Mouse (Mus musculus) forebrain, embryonic 12.5 days (tissue): ENCODE data around the gene Mogs. TPM values are rescaled to one million over a fixed set of nuclear protein-coding genes. Genes with fewer than 3 reads are reported as not detected.

Experiments
- ATAC-seq: fragments of 200-750 bp; cut with Nextera tagmentation; 2 replicates; pipeline ENCODE4 v1.8.0; 2017; ENCODE audit warnings: moderate TSS enrichment; ENCODE audit not compliant: low FRiP score
- H3K27ac ChIP-seq: fragments of 300-500 bp; sonication (generic); 2 replicates; pipeline ENCODE4 v1.5.1; 2016; ENCODE audit warnings: mild to moderate bottlenecking
- H3K27me3 ChIP-seq: fragments of 300-500 bp; sonication (generic); 2 replicates; pipeline ENCODE4 v1.6.1; 2016; ENCODE audit warnings: mild to moderate bottlenecking
- H3K36me3 ChIP-seq: fragments of 300-500 bp; sonication (generic); replicated peaks from 2 replicates; pipeline ENCODE4 v1.6.1; 2016; ENCODE audit warnings: mild to moderate bottlenecking
- H3K4me1 ChIP-seq: fragments of 300-500 bp; sonication (generic); 2 replicates; pipeline ENCODE4 v1.6.1; 2016
- H3K4me2 ChIP-seq: fragments of 300-500 bp; sonication (generic); 2 replicates; pipeline ENCODE4 v1.6.1; 2016; ENCODE audit warnings: mild to moderate bottlenecking, moderate library complexity
- H3K4me3 ChIP-seq: fragments of 300-500 bp; sonication (generic); replicated peaks from 2 replicates; pipeline ENCODE4 v1.5.1; 2016; ENCODE audit warnings: mild to moderate bottlenecking
- H3K9ac ChIP-seq: fragments of 300-500 bp; sonication (generic); 2 replicates; pipeline ENCODE4 v1.6.1; 2016; ENCODE audit warnings: mild to moderate bottlenecking
- H3K9me3 ChIP-seq: fragments of 300-500 bp; sonication (generic); 2 replicates; pipeline ENCODE4 v1.6.1; 2016
- WGBS: fragments of 180-500 bp; shearing (Covaris S2); methylation state at CpG from one replicate; pipeline ENCODE4 v1.1.7; 2016; 5-methylcytosine and 5-hydroxymethylcytosine counted together
- polyA plus RNA-seq: library from polyadenylated mRNA; unstranded; fragments of >200 nt; fragmentation: Nextera tagmentation; extraction: Ambion mirVana; gene quantifications from 2 replicates; pipeline ENCODE4 v1.2.1, GENCODE M21; 2016

The Mogs gene
- polyA plus RNA-seq, 1 experiment from 2014 or later: 38.6 TPM

GRCm38 (mm10) chr6:83132176-83132919 lies 17.1 kb downstream of the Mogs start:
- WGBS: 84% methylated on average over 9 of the region's 9 CpGs

GRCm38 (mm10) chr6:83134226-83134625 lies 18.9 kb downstream of the Mogs start:
- ATAC-seq: no peak
- Histone ChIP-seq H3K36me3 (no peaks in the 10 kb centered on the region), H3K4me3 (no peak overlapping the region), H3K27ac (no peak overlapping the region), H3K27me3 (peaks cover 26% of the 10 kb centered on the region), H3K4me2 (no peak overlapping the region), H3K9ac (no peak overlapping the region), H3K9me3 (no peaks in the 10 kb centered on the region), H3K4me1 (peaks cover 38% of the 10 kb centered on the region)
- 80% methylated on average over 3 of the region's 3 CpGs for WGBS

More at GRCm38 (mm10) chr6:83132176-83132919, 17.1 kb downstream of the Mogs start:
- ATAC-seq: no peak
- Histone ChIP-seq H3K36me3 (no peaks in the 10 kb centered on the region), H3K27me3 (peaks cover 26% of the 10 kb centered on the region), H3K9ac (no peak overlapping the region), H3K4me3 (no peak overlapping the region), H3K4me2 (no peak overlapping the region), H3K9me3 (no peaks in the 10 kb centered on the region), H3K4me1 (peaks cover 19% of the 10 kb centered on the region), H3K27ac (no peak overlapping the region)

GRCm38 (mm10) chr6:83134951-83135513 lies 19.7 kb downstream of the Mogs start, which contains the start of gene Rtkn:
Gene Rtkn (plus strand): TSS chr6:83135463.
- H3K4me1 ChIP-seq: peaks cover 41% of the 10 kb centered on the region
- H3K4me3 ChIP-seq: peak within 1 kb of the TSS; percentile 45
- WGBS: 57% methylated on average over 7 of the region's 7 CpGs
- no peaks in the 10 kb centered on the region for H3K36me3 ChIP-seq
- no peak for ATAC-seq
- H3K9me3 ChIP-seq: no peaks in the 10 kb centered on the region
- no peak within 1 kb of the TSS for H3K27ac ChIP-seq
- peaks cover 26% of the 10 kb centered on the region for H3K27me3 ChIP-seq
- H3K9ac ChIP-seq: peak within 1 kb of the TSS; percentile 78
- peak within 1 kb of the TSS; percentile 70 for H3K4me2 ChIP-seq

DNA sequence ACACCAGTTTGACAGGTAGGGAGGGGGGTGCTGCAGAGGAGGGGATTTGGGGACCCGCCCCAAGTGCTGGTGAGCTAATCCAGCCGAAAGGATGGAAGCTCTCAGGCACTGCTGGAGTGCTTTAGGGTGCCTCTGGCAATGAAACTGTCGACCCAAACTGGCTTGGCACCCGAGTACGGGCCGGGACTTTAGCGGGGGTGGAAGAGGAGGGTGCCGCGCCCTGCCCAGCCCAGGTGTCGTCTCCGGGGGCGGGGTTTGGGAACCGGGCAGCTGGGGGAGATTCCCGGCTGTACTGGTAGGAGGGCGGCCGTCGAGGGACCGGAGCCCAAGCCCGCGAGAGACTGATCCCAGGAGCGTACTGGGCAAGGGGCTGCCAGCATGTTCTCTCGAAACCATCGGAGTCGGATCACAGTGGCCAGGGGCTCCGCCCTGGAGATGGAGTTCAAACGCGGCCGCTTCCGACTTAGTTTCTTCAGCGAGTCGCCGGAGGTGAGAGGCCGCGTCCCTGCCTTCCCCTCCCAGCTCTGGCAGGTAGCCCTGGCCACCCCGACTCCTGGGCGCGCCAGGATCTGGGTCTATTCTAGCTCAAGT lies 20.4 kb downstream of the Mogs start:
- peaks cover 26% of the 10 kb centered on the region for H3K27me3 ChIP-seq
- H3K9me3 ChIP-seq: no peaks in the 10 kb centered on the region
- H3K36me3 ChIP-seq: no peaks in the 10 kb centered on the region
- 5% methylated on average over 37 of the region's 37 CpGs for WGBS
- peak overlapping the region; percentile 70 for H3K4me2 ChIP-seq
- peak overlapping the region; percentile 45 for H3K4me3 ChIP-seq
- peaks cover 43% of the 10 kb centered on the region for H3K4me1 ChIP-seq
- no peak for ATAC-seq
- no peak overlapping the region for H3K27ac ChIP-seq
- H3K9ac ChIP-seq: peak overlapping the region; percentile 78

DNA sequence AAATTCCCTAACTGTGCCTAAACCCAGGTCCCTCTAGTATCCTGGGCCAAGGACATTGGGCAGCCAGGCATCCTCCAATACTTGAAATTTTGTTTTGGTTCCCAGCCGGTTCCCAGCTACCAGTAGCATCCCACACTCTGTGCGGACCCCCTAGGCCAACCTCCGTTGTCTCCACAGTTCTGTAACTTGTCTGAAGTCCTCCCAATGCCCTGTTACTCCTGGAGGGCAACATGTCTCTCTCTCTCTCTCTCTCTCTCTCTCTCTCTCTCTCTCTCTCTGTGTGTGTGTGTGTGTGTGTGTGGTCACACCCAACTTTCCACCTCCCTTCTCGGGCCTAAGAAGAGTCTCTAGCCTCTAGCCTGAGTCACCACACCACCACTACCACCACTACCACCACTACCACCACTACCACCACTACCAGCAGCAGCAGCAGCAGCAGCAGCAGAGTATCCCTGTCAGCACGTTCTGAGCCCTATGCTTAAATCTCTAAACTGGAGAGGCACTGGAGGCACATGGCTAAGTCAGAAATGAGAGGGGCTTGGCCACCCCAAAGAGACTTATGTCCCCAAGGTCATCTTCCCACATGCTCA lies 21.1 kb downstream of the Mogs start:
- peak overlapping the region; percentile 78 for H3K9ac ChIP-seq
- H3K27me3 ChIP-seq: peaks cover 33% of the 10 kb centered on the region
- H3K4me3 ChIP-seq: peak overlapping the region; percentile 45
- peaks cover 43% of the 10 kb centered on the region for H3K4me1 ChIP-seq
- peak overlapping the region; percentile 70 for H3K4me2 ChIP-seq
- H3K36me3 ChIP-seq: no peaks in the 10 kb centered on the region
- 7% methylated on average over 5 of the region's 5 CpGs for WGBS
- H3K9me3 ChIP-seq: no peaks in the 10 kb centered on the region
- peak; percentile 7; the same call in 1 of the 2 replicates for ATAC-seq
- H3K27ac ChIP-seq: peak overlapping the region; percentile 93

- no peaks in the 10 kb centered on the region for H3K36me3 ChIP-seq
- H3K4me1 ChIP-seq: peaks cover 48% of the 10 kb centered on the region
- WGBS: under 1% methylated on average over 23 of the region's 26 CpGs
- peak; percentile 71 for ATAC-seq
- peak overlapping the region; percentile 78 for H3K9ac ChIP-seq
- peak overlapping the region; percentile 93 for H3K27ac ChIP-seq
- H3K4me2 ChIP-seq: peak overlapping the region; percentile 70
- peaks cover 40% of the 10 kb centered on the region for H3K27me3 ChIP-seq
- no peaks in the 10 kb centered on the region for H3K9me3 ChIP-seq
- peak overlapping the region; percentile 45 for H3K4me3 ChIP-seq
These were observed 21.7 kb downstream of the Mogs start for GRCm38 (mm10) chr6:83136881-83137575.

DNA sequence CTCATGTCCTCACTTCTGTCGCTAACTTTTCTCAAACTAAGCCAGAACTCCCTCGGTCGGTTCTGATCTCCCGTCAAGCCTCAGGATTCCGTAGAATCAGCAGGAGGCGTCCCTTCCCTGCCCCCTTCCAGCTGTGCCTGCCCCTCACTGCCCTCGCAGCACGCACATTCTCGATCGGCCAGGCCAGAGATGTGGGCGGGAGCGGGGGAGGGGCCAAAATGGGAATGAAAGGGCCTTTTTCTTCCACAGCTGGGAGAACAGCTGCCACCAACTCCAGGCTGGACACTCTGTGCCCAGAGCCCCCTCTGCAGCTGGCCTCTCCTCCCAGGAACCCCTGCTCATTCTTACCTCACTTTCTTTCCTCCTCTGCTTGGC lies 22.3 kb downstream of the Mogs start:
- Histone ChIP-seq H3K9me3 (no peaks in the 10 kb centered on the region), H3K9ac (peak overlapping the region; percentile 78), H3K27ac (peak overlapping the region; percentile 93), H3K4me3 (peak overlapping the region; percentile 45), H3K4me2 (peak overlapping the region; percentile 70), H3K36me3 (no peaks in the 10 kb centered on the region), H3K4me1 (peaks cover 53% of the 10 kb centered on the region), H3K27me3 (peaks cover 45% of the 10 kb centered on the region)
- ATAC-seq: peak; percentile 63
- WGBS: 1% methylated on average over 12 of the region's 12 CpGs

- H3K4me3 ChIP-seq: peak overlapping the region; percentile 45
- peaks cover 46% of the 10 kb centered on the region for H3K27me3 ChIP-seq
- no peaks in the 10 kb centered on the region for H3K9me3 ChIP-seq
- H3K4me1 ChIP-seq: peaks cover 55% of the 10 kb centered on the region
- H3K4me2 ChIP-seq: peak overlapping the region; percentile 70
- peak overlapping the region; percentile 78 for H3K9ac ChIP-seq
- 0% methylated on average over 11 of the region's 11 CpGs for WGBS
- H3K27ac ChIP-seq: peak overlapping the region; percentile 93
- no peaks in the 10 kb centered on the region for H3K36me3 ChIP-seq
- peak; percentile 56 for ATAC-seq
These were observed 22.8 kb downstream of the Mogs start for GRCm38 (mm10) chr6:83138056-83138455.

DNA sequence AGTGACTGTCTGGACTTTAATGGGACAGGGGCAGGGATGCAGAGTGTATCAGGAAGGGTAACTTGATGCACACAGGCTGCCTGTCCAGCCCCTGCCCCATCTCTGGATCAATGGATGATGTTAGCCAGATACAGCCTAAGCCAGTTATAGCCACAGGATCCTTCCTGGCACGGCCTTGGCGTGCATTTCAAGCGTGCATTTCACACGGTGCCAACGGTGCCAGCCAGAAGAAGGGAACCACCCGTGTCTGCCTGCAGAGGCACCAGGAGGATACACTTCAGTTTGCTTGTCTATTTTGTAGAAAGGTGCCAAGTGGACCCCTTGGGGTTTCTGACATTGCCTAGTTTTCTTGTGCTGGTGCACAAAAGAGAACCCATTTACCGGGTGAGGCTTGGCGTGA lies 24.7 kb downstream of the Mogs start:
- Histone ChIP-seq H3K27me3 (peaks cover 39% of the 10 kb centered on the region), H3K9me3 (no peaks in the 10 kb centered on the region), H3K4me1 (peaks cover 55% of the 10 kb centered on the region), H3K4me2 (no peak overlapping the region), H3K27ac (no peak overlapping the region), H3K4me3 (no peak overlapping the region), H3K9ac (no peak overlapping the region), H3K36me3 (no peaks in the 10 kb centered on the region)
- ATAC-seq: no peak
- 95% methylated on average over 8 of the region's 8 CpGs for WGBS

DNA sequence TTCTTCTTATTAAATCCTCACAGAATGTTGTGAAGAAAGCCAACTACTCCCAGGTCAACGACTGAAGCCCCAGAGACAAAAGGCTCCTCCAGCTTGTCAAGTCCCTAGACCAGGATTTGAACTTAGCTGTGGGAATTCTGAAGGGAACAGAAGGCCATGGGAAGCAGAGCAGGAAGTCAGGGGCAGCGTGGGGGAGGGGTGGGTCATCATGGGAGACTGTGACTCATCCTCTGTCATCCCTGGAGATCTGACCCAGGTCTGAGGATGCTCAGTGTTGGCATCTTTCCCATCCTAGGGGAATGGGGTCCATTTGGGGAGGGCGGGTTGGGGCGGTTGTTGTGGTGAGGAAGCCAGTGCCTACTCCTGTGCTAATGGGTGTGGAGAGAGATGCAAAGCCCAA lies 26.3 kb downstream of the Mogs start:
- H3K9me3 ChIP-seq: no peaks in the 10 kb centered on the region
- no peaks in the 10 kb centered on the region for H3K36me3 ChIP-seq
- WGBS: 46% methylated on average over 4 of the region's 4 CpGs
- H3K4me1 ChIP-seq: peaks cover 43% of the 10 kb centered on the region
- no peak overlapping the region for H3K27ac ChIP-seq
- peak overlapping the region; percentile 51; the same call in 1 of the 2 replicates for H3K9ac ChIP-seq
- ATAC-seq: no peak
- peaks cover 24% of the 10 kb centered on the region for H3K27me3 ChIP-seq
- peak overlapping the region; percentile 34; the same call in 1 of the 2 replicates for H3K4me3 ChIP-seq
- H3K4me2 ChIP-seq: peak overlapping the region; percentile 65

GRCm38 (mm10) chr6:83142211-83142731 lies 27.0 kb downstream of the Mogs start:
- no peaks in the 10 kb centered on the region for H3K36me3 ChIP-seq
- no peak for ATAC-seq

More at GRCm38 (mm10) chr6:83142211-83142731, 27.0 kb downstream of the Mogs start:
- peak overlapping the region; percentile 51 for H3K9ac ChIP-seq
- H3K4me1 ChIP-seq: peaks cover 37% of the 10 kb centered on the region
- no peaks in the 10 kb centered on the region for H3K9me3 ChIP-seq
- 3% methylated on average over 41 of the region's 41 CpGs for WGBS
- peaks cover 20% of the 10 kb centered on the region for H3K27me3 ChIP-seq
- no peak overlapping the region for H3K27ac ChIP-seq
- peak overlapping the region; percentile 34 for H3K4me3 ChIP-seq
- peak overlapping the region; percentile 65 for H3K4me2 ChIP-seq
